Comparison of ENCODE assay signal across 11 mouse cellular contexts in the genomic region with DNA sequence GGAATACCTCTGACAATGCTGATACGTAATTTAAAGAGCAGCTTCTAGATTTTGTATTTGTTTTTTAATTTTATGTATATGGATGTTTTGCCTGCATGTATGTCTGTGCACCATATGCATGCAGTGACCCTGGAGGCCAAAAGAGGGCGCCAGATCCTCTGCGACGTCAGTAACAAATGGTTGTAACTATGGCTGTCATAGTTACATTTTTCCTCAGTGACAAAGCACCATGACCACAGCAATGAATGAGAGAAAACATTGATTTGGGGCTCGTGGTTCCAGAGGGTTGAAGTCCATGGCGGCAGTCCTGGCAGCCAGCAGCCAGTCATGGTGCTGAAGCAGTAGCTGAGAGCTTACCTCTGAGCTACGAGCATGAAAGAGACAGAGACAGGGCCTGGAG. TPM values are rescaled to one million over a fixed set of nuclear protein-coding genes. Genes with fewer than 3 reads are reported as not detected.
A peak's percentile ranks its signal among the peaks of the same experiment; 100 is the strongest.
DNase-seq lines count a peak whose midpoint lies in the region; ATAC-seq and TF ChIP-seq lines count a peak whose summit lies in the region.
"Had no signal": no experiment of that assay in that cellular context is flagged by ENCODE, and none has a peak within 500 bp of the region (broad histone marks: within the 10 kb centered on the region; RNA-seq: fewer than 3 reads in every experiment).

No protein-coding gene starts in this region.

- H3K9me3 ChIP-seq in midbrain, embryonic 13.5 days, result no peaks in the 10 kb centered on the region
- no peaks in the 10 kb centered on the region for H3K9me3 ChIP-seq in midbrain, embryonic 14.5 days (ENCODE audit: control insufficient read depth, low read length)
- H3K9me3 ChIP-seq in forebrain, embryonic 10.5 days, result no peaks in the 10 kb centered on the region
- H3K9me3 ChIP-seq: limb, embryonic 15.5 days had no signal

- DNase-seq in cerebellum, postnatal 14 days, result peak; percentile 16 to 44
- no peak for DNase-seq in cerebellum, adult 11 months
- DNase-seq in midbrain, embryonic 14.5 days, result no peak
- no peak for DNase-seq in layer of hippocampus, postnatal 10 days (ENCODE audit: low spot score in 2 of 2)
- DNase-seq in forebrain, embryonic 10.5 days (ENCODE audit: extremely low spot score, low spot score), result no peak

- no peaks in the 10 kb centered on the region for H3K4me1 ChIP-seq in midbrain, embryonic 13.5 days (replicated peaks)
- H3K4me1 ChIP-seq in midbrain, embryonic 14.5 days (ENCODE audit: control insufficient read depth, insufficient read depth, low read length), result no peaks in the 10 kb centered on the region
- peaks cover 7% of the 10 kb centered on the region for H3K4me1 ChIP-seq in bone marrow macrophage, adult 2 months (ENCODE audit: control insufficient read depth, insufficient read depth, low read length)
- H3K4me1 ChIP-seq in small intestine, adult 2 months (ENCODE audit: control insufficient read depth, insufficient read depth, insufficient read length, low read length), result no peaks in the 10 kb centered on the region
- no peaks in the 10 kb centered on the region for H3K4me1 ChIP-seq in forebrain, embryonic 10.5 days

- peak; percentile 69 for TF ChIP-seq CTCF in bone marrow macrophage, adult 2 months (IDR thresholded peaks at IDR 0.05; ENCODE audit: low read depth, low read length)
- peak; percentile 60; the same call in 1 of the 2 replicates for TF ChIP-seq CTCF in small intestine, adult 2 months (IDR thresholded peaks at IDR 0.05; ENCODE audit: extremely low read depth, insufficient read length, insufficient replicate concordance, low read depth, low read length)

- no peak overlapping the region for H3K27ac ChIP-seq in midbrain, embryonic 13.5 days
- no peak overlapping the region for H3K27ac ChIP-seq in midbrain, embryonic 14.5 days (replicated peaks; ENCODE audit: low read depth, low read length)
- no peak overlapping the region for H3K27ac ChIP-seq in bone marrow macrophage, adult 2 months (ENCODE audit: insufficient read depth, low read depth, low read length)
- H3K27ac ChIP-seq in small intestine, adult 2 months (ENCODE audit: insufficient read depth, low read depth, low read length), result no peak overlapping the region
- H3K27ac ChIP-seq in forebrain, embryonic 10.5 days, result no peak overlapping the region
- H3K27ac ChIP-seq: hindbrain, embryonic 14.5 days; limb, embryonic 15.5 days had no signal

- no peak for TF ChIP-seq POLR2A in bone marrow macrophage, adult 2 months (IDR thresholded peaks at IDR 0.05; ENCODE audit: borderline replicate concordance, low read depth, low read length)
- no peak for TF ChIP-seq POLR2A in small intestine, adult 2 months (IDR thresholded peaks at IDR 0.05; ENCODE audit: low read depth, low read length)

- no peak overlapping the region for H3K9ac ChIP-seq in midbrain, embryonic 13.5 days (replicated peaks)
- H3K9ac ChIP-seq in midbrain, embryonic 14.5 days (replicated peaks; ENCODE audit: low read length), result no peak overlapping the region
- H3K9ac ChIP-seq: hindbrain, embryonic 14.5 days; limb, embryonic 15.5 days had no signal

- 46% methylated on average over 7 of the region's 7 CpGs for WGBS in midbrain, embryonic 13.5 days
- 36% methylated on average over 7 of the region's 7 CpGs for WGBS in midbrain, embryonic 14.5 days
- 44% methylated on average over 7 of the region's 7 CpGs for WGBS in small intestine, adult 2 months
- 45% methylated on average over 7 of the region's 7 CpGs for WGBS in forebrain, embryonic 10.5 days

- peak; percentile 34; the same call in 1 of the 2 replicates for ATAC-seq in midbrain, embryonic 13.5 days
- no peak for ATAC-seq in midbrain, embryonic 14.5 days (ENCODE audit: low FRiP score, low TSS enrichment)

- H3K27me3 ChIP-seq in midbrain, embryonic 13.5 days, result peaks cover under 1% of the 10 kb centered on the region; the same call in 1 of the 2 replicates
- no peaks in the 10 kb centered on the region for H3K27me3 ChIP-seq in midbrain, embryonic 14.5 days (ENCODE audit: control insufficient read depth, insufficient read depth, low read length)
- 0 out of 2 replicates have a peak, but pooled peaks cover under 1% of the 10 kb centered on the region for H3K27me3 ChIP-seq in small intestine, adult 2 months (ENCODE audit: control insufficient read depth, insufficient read depth, low read length)
- peaks cover 9% of the 10 kb centered on the region for H3K27me3 ChIP-seq in forebrain, embryonic 10.5 days (ENCODE audit: poor library complexity, severe bottlenecking)
- H3K27me3 ChIP-seq: limb, embryonic 15.5 days had no signal

- no peak overlapping the region for H3K4me3 ChIP-seq in midbrain, embryonic 13.5 days (replicated peaks)
- no peak overlapping the region for H3K4me3 ChIP-seq in midbrain, embryonic 14.5 days (replicated peaks; ENCODE audit: low read depth, low read length)
- no peak overlapping the region for H3K4me3 ChIP-seq in bone marrow macrophage, adult 2 months (ENCODE audit: insufficient read depth, low read length)
- H3K4me3 ChIP-seq in small intestine, adult 2 months (ENCODE audit: low read depth, low read length), result no peak overlapping the region
- H3K4me3 ChIP-seq in forebrain, embryonic 10.5 days, result no peak overlapping the region
- H3K4me3 ChIP-seq: erythroblast, embryonic 14.5 days; limb, embryonic 15.5 days had no signal

- H3K36me3 ChIP-seq in midbrain, embryonic 13.5 days, result no peaks in the 10 kb centered on the region
- no peaks in the 10 kb centered on the region for H3K36me3 ChIP-seq in midbrain, embryonic 14.5 days (ENCODE audit: control insufficient read depth, insufficient read depth, low read length)
- no peaks in the 10 kb centered on the region for H3K36me3 ChIP-seq in small intestine, adult 2 months (ENCODE audit: control insufficient read depth, insufficient read depth, low read length)
- no peaks in the 10 kb centered on the region for H3K36me3 ChIP-seq in forebrain, embryonic 10.5 days (replicated peaks)
- H3K36me3 ChIP-seq: limb, embryonic 15.5 days had no signal

- H3K4me2 ChIP-seq in midbrain, embryonic 13.5 days (replicated peaks), result no peak overlapping the region
- no peak overlapping the region for H3K4me2 ChIP-seq in midbrain, embryonic 14.5 days (ENCODE audit: low read length)
- H3K4me2 ChIP-seq: hindbrain, embryonic 14.5 days; limb, embryonic 15.5 days had no signal

RNA-seq across cellular contexts. Expression of a gene that starts 36.2 kb away (rescaled TPM):
- 0.28 and 0.31 TPM in 2 replicates for polyA plus RNA-seq in midbrain, embryonic 13.5 days (2015; fragmentation: Nextera tagmentation; extraction: Ambion mirVana)
- 3.5 TPM in 1 of 2 replicates, not detected in the other for polyA plus RNA-seq in midbrain, embryonic 14.5 days (2014; fragmentation: Nextera tagmentation; extraction: Ambion mirVana)
- 30.4 and 32.0 TPM in 2 replicates for polyA plus RNA-seq in bone marrow macrophage, adult 2 months (2012; ENCODE audit: insufficient read depth, insufficient read length, missing spikeins)
- 5.0 and 9.6 TPM in 2 replicates for polyA plus RNA-seq in small intestine, adult 2 months (2012; rRNA removed)
- not detected for total RNA-seq in layer of hippocampus, postnatal 10 days (2021)
- polyA plus RNA-seq in forebrain, embryonic 10.5 days (2016; fragmentation: Nextera tagmentation; extraction: Ambion mirVana), result 0.33 TPM in 1 of 2 replicates, not detected in the other
- polyA plus RNA-seq: erythroblast, embryonic 14.5 days had no signal

RNA-seq across cellular contexts. Expression of a gene that starts 50.2 kb away (rescaled TPM):
- 53.7 and 58.5 TPM in 2 replicates for polyA plus RNA-seq in midbrain, embryonic 13.5 days (2015; fragmentation: Nextera tagmentation; extraction: Ambion mirVana)
- 58.2 and 61.4 TPM in 2 replicates for polyA plus RNA-seq in midbrain, embryonic 14.5 days (2014; fragmentation: Nextera tagmentation; extraction: Ambion mirVana)
- polyA plus RNA-seq in bone marrow macrophage, adult 2 months (2012; ENCODE audit: insufficient read depth, insufficient read length, missing spikeins), result 18.9 and 20.4 TPM in 2 replicates
- polyA plus RNA-seq in small intestine, adult 2 months (2012; rRNA removed), result 6.7 and 6.9 TPM in 2 replicates
- 10 to 100 TPM; 33.9 to 41.7 TPM for total RNA-seq in layer of hippocampus, postnatal 10 days (2021)
- 75.1 and 75.8 TPM in 2 replicates for polyA plus RNA-seq in forebrain, embryonic 10.5 days (2016; fragmentation: Nextera tagmentation; extraction: Ambion mirVana)

RNA-seq across cellular contexts. Expression of a gene that starts 53.2 kb away (rescaled TPM):
- 2.9 and 5.6 TPM in 2 replicates for polyA plus RNA-seq in midbrain, embryonic 13.5 days (2015; fragmentation: Nextera tagmentation; extraction: Ambion mirVana)
- polyA plus RNA-seq in midbrain, embryonic 14.5 days (2014; fragmentation: Nextera tagmentation; extraction: Ambion mirVana), result 3.7 and 6.1 TPM in 2 replicates
- not detected in 2 replicates for polyA plus RNA-seq in bone marrow macrophage, adult 2 months (2012; ENCODE audit: insufficient read depth, insufficient read length, missing spikeins)
- 1.1 and 1.9 TPM in 2 replicates for polyA plus RNA-seq in small intestine, adult 2 months (2012; rRNA removed)
- 1 to 10 TPM; 6.7 to 9.5 TPM for total RNA-seq in layer of hippocampus, postnatal 10 days (2021)
- 0.48 and 1.2 TPM in 2 replicates for polyA plus RNA-seq in forebrain, embryonic 10.5 days (2016; fragmentation: Nextera tagmentation; extraction: Ambion mirVana)
- polyA plus RNA-seq: erythroblast, embryonic 14.5 days had no signal

RNA-seq across cellular contexts. Expression of a gene that starts 57.0 kb away (rescaled TPM):
- not detected in 2 replicates for polyA plus RNA-seq in midbrain, embryonic 13.5 days (2015; fragmentation: Nextera tagmentation; extraction: Ambion mirVana)
- polyA plus RNA-seq in midbrain, embryonic 14.5 days (2014; fragmentation: Nextera tagmentation; extraction: Ambion mirVana), result not detected in 2 replicates
- 0.38 and 0.55 TPM in 2 replicates for polyA plus RNA-seq in bone marrow macrophage, adult 2 months (2012; ENCODE audit: insufficient read depth, insufficient read length, missing spikeins)
- 1.8 and 7.9 TPM in 2 replicates for polyA plus RNA-seq in small intestine, adult 2 months (2012; rRNA removed)
- total RNA-seq in layer of hippocampus, postnatal 10 days (2021), result not detected
- polyA plus RNA-seq in forebrain, embryonic 10.5 days (2016; fragmentation: Nextera tagmentation; extraction: Ambion mirVana), result not detected in 2 replicates
- polyA plus RNA-seq: erythroblast, embryonic 14.5 days; hindbrain, embryonic 14.5 days had no signal

Comparison
In these comparisons a context has a peak if more than half of its experiments do, and no peak if none do; other contexts are left out.
1. DNase-seq: peak in cerebellum, postnatal 14 days (2 of 2); none in cerebellum, adult 11 months (single experiment), midbrain, embryonic 14.5 days (single experiment), layer of hippocampus, postnatal 10 days (0 of 2) and forebrain, embryonic 10.5 days (single experiment).